Mouse (Mus musculus): ENCODE data around the gene Fam69b. TPM values are rescaled to one million over a fixed set of nuclear protein-coding genes. Genes with fewer than 3 reads are reported as not detected.
A peak's percentile ranks its signal among the peaks of the same experiment; 100 is the strongest.

The Fam69b gene
- total and polyA plus RNA-seq, 2 experiments = 0.09 to 0.60 TPM

GRCm38 (mm10) chr2:26609261-26609661 is 19.0 kb upstream of the Fam69b start:
- Histone ChIP-seq H3K9ac (ENCODE audit: low read depth, low read length) (no peak overlapping the region), H3K79me2 (ENCODE audit: control insufficient read depth, insufficient read depth, low read length) (no peaks in the 10 kb centered on the region), H3K36me3 (ENCODE audit: control insufficient read depth, insufficient read depth, low read length) (no peaks in the 10 kb centered on the region), H3K27me3 (ENCODE audit: control insufficient read depth, insufficient read depth, low read length) (no peaks in the 10 kb centered on the region), H3K4me1 (ENCODE audit: control insufficient read depth, insufficient read depth, low read length) (peaks cover 12% of the 10 kb centered on the region; the same call in 1 of the 2 replicates), H3K27ac (replicated peaks; ENCODE audit: insufficient read depth, low read depth, low read length) (peak overlapping the region; percentile 23; the same call in 1 of the 2 replicates), H3K4me3 (ENCODE audit: insufficient read depth, low read depth, low read length) (no peak overlapping the region)
- no peak for TF ChIP-seq CTCF (IDR thresholded peaks at IDR 0.05; ENCODE audit: low read depth, low read length)
- TF ChIP-seq POLR2A (IDR thresholded peaks at IDR 0.05; ENCODE audit: extremely low read depth, insufficient read depth, low read length) = no peak
- DNase-seq (ENCODE audit: extremely low read depth, low read depth, low spot score) = peak; percentile 88

- no peak overlapping the region for H3K4me3 ChIP-seq (ENCODE audit: insufficient read depth, low read depth, low read length)
- no peaks in the 10 kb centered on the region for H3K36me3 ChIP-seq (ENCODE audit: control insufficient read depth, insufficient read depth, low read length)
- no peak for DNase-seq (ENCODE audit: extremely low read depth, low read depth, low spot score)
- H3K4me1 ChIP-seq (ENCODE audit: control insufficient read depth, insufficient read depth, low read length) = peaks cover 7% of the 10 kb centered on the region; the same call in 1 of the 2 replicates
- no peaks in the 10 kb centered on the region for H3K79me2 ChIP-seq (ENCODE audit: control insufficient read depth, insufficient read depth, low read length)
- H3K27ac ChIP-seq (replicated peaks; ENCODE audit: insufficient read depth, low read depth, low read length) = no peak overlapping the region
- no peak overlapping the region for H3K9ac ChIP-seq (ENCODE audit: low read depth, low read length)
- 98% methylated on average over 3 of the region's 3 CpGs for WGBS
- no peak for TF ChIP-seq CTCF (IDR thresholded peaks at IDR 0.05; ENCODE audit: low read depth, low read length)
- no peak for TF ChIP-seq POLR2A (IDR thresholded peaks at IDR 0.05; ENCODE audit: extremely low read depth, insufficient read depth, low read length)
- no peaks in the 10 kb centered on the region for H3K27me3 ChIP-seq (ENCODE audit: control insufficient read depth, insufficient read depth, low read length)
Observed at GRCm38 (mm10) chr2:26610526-26610925, 17.7 kb upstream of the Fam69b start.

GRCm38 (mm10) chr2:26611054-26611453 is 17.2 kb upstream of the Fam69b start:
- no peak overlapping the region for H3K27ac ChIP-seq (replicated peaks; ENCODE audit: insufficient read depth, low read depth, low read length)
- no peaks in the 10 kb centered on the region for H3K27me3 ChIP-seq (ENCODE audit: control insufficient read depth, insufficient read depth, low read length)
- no peak overlapping the region for H3K4me3 ChIP-seq (ENCODE audit: insufficient read depth, low read depth, low read length)
- H3K36me3 ChIP-seq (ENCODE audit: control insufficient read depth, insufficient read depth, low read length) = no peaks in the 10 kb centered on the region
- peak; percentile 87 for DNase-seq (ENCODE audit: extremely low read depth, low read depth, low spot score)
- no peak overlapping the region for H3K9ac ChIP-seq (ENCODE audit: low read depth, low read length)
- H3K4me1 ChIP-seq (ENCODE audit: control insufficient read depth, insufficient read depth, low read length) = peaks cover 7% of the 10 kb centered on the region; the same call in 1 of the 2 replicates
- TF ChIP-seq CTCF (IDR thresholded peaks at IDR 0.05; ENCODE audit: low read depth, low read length) (no peak), POLR2A (IDR thresholded peaks at IDR 0.05; ENCODE audit: extremely low read depth, insufficient read depth, low read length) (no peak)
- H3K79me2 ChIP-seq (ENCODE audit: control insufficient read depth, insufficient read depth, low read length) = no peaks in the 10 kb centered on the region

DNA sequence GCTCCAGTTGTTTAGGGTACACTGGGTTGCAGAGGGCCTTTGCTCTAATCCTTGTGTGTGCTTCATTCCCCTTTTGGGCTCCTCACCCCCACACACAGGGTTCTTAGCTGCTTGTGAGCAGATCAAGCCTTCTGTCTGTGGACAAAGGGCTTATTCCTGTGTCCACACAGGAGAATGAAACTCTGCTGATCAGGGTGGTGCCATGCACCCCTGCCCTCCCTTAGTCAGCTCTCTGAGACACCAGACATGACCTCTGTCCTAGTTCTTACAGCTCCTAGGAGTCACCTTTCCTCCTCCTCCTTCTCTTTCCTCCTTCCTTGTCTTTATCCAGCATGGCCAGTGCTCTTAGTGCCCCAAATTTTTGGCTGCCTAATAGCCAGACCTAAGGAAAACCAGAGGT is 16.4 kb upstream of the Fam69b start:
- Histone ChIP-seq H3K27ac (replicated peaks; ENCODE audit: insufficient read depth, low read depth, low read length) (no peak overlapping the region), H3K9ac (ENCODE audit: low read depth, low read length) (no peak overlapping the region), H3K79me2 (ENCODE audit: control insufficient read depth, insufficient read depth, low read length) (no peaks in the 10 kb centered on the region), H3K27me3 (ENCODE audit: control insufficient read depth, insufficient read depth, low read length) (no peaks in the 10 kb centered on the region), H3K4me3 (ENCODE audit: insufficient read depth, low read depth, low read length) (no peak overlapping the region), H3K4me1 (ENCODE audit: control insufficient read depth, insufficient read depth, low read length) (peaks cover 7% of the 10 kb centered on the region; the same call in 1 of the 2 replicates), H3K36me3 (ENCODE audit: control insufficient read depth, insufficient read depth, low read length) (no peaks in the 10 kb centered on the region)
- TF ChIP-seq POLR2A (IDR thresholded peaks at IDR 0.05; ENCODE audit: extremely low read depth, insufficient read depth, low read length) (no peak), CTCF (IDR thresholded peaks at IDR 0.05; ENCODE audit: low read depth, low read length) (no peak)
- no peak for DNase-seq (ENCODE audit: extremely low read depth, low read depth, low spot score)

- Histone ChIP-seq H3K79me2 (ENCODE audit: control insufficient read depth, insufficient read depth, low read length) (no peaks in the 10 kb centered on the region), H3K9ac (ENCODE audit: low read depth, low read length) (no peak overlapping the region), H3K4me3 (ENCODE audit: insufficient read depth, low read depth, low read length) (no peak overlapping the region), H3K27ac (replicated peaks; ENCODE audit: insufficient read depth, low read depth, low read length) (no peak overlapping the region), H3K36me3 (ENCODE audit: control insufficient read depth, insufficient read depth, low read length) (no peaks in the 10 kb centered on the region), H3K4me1 (ENCODE audit: control insufficient read depth, insufficient read depth, low read length) (peaks cover 2% of the 10 kb centered on the region; the same call in 1 of the 2 replicates), H3K27me3 (ENCODE audit: control insufficient read depth, insufficient read depth, low read length) (no peaks in the 10 kb centered on the region)
- no peak for TF ChIP-seq CTCF (IDR thresholded peaks at IDR 0.05; ENCODE audit: low read depth, low read length)
- no peak for TF ChIP-seq POLR2A (IDR thresholded peaks at IDR 0.05; ENCODE audit: extremely low read depth, insufficient read depth, low read length)
- DNase-seq (ENCODE audit: extremely low read depth, low read depth, low spot score) = peak; percentile 82
- 48% methylated on average over 5 of the region's 5 CpGs for WGBS
Observed at GRCm38 (mm10) chr2:26614903-26615302, 13.4 kb upstream of the Fam69b start.

GRCm38 (mm10) chr2:26615459-26616124 is 12.7 kb upstream of the Fam69b start:
- H3K79me2 ChIP-seq (ENCODE audit: control insufficient read depth, insufficient read depth, low read length) = no peaks in the 10 kb centered on the region
- no peak for TF ChIP-seq CTCF (IDR thresholded peaks at IDR 0.05; ENCODE audit: low read depth, low read length)
- TF ChIP-seq POLR2A (IDR thresholded peaks at IDR 0.05; ENCODE audit: extremely low read depth, insufficient read depth, low read length) = no peak
- no peaks in the 10 kb centered on the region for H3K27me3 ChIP-seq (ENCODE audit: control insufficient read depth, insufficient read depth, low read length)
- H3K4me1 ChIP-seq (ENCODE audit: control insufficient read depth, insufficient read depth, low read length) = peaks cover 2% of the 10 kb centered on the region; the same call in 1 of the 2 replicates
- H3K9ac ChIP-seq (ENCODE audit: low read depth, low read length) = no peak overlapping the region
- peak; percentile 53 for DNase-seq (ENCODE audit: extremely low read depth, low read depth, low spot score)
- 79% methylated on average over 4 of the region's 4 CpGs for WGBS
- H3K4me3 ChIP-seq (ENCODE audit: insufficient read depth, low read depth, low read length) = no peak overlapping the region
- H3K27ac ChIP-seq (replicated peaks; ENCODE audit: insufficient read depth, low read depth, low read length) = no peak overlapping the region
- H3K36me3 ChIP-seq (ENCODE audit: control insufficient read depth, insufficient read depth, low read length) = no peaks in the 10 kb centered on the region

All from liver, adult 2 months (tissue).